Mouse (Mus musculus): ENCODE results near the gene Psd. TPM values are rescaled to one million over a fixed set of nuclear protein-coding genes. Genes with fewer than 3 reads are reported as not detected.

Gene Psd
- polyA plus RNA-seq, 1 experiment = 53.7 TPM

- TF ChIP-seq CTCF (IDR thresholded peaks at IDR 0.05; ENCODE audit: control insufficient read depth, insufficient read depth, insufficient replicate concordance, low read depth, low read length) (no peak), POLR2A (IDR thresholded peaks at IDR 0.05; ENCODE audit: control insufficient read depth, low read depth, low read length) (no peak)
- no peak overlapping the region for H3K27ac ChIP-seq (ENCODE audit: control insufficient read depth, insufficient read depth, low read depth, low read length)
- peaks cover 12% of the 10 kb centered on the region for H3K4me1 ChIP-seq (ENCODE audit: control insufficient read depth, insufficient read depth, low read length)
- no peaks in the 10 kb centered on the region for H3K27me3 ChIP-seq (ENCODE audit: control insufficient read depth, insufficient read depth, low read length)
- H3K36me3 ChIP-seq (ENCODE audit: control insufficient read depth, insufficient read depth, low read length) = no peaks in the 10 kb centered on the region
- H3K4me3 ChIP-seq (ENCODE audit: control insufficient read depth, low read depth, low read length) = peak overlapping the region; percentile 81
These were observed 22.6 kb upstream of the Psd start for GRCm38 (mm10) chr19:46349550-46349949.

GRCm38 (mm10) chr19:46348761-46349458 lies 22.0 kb upstream of the Psd start:
- Histone ChIP-seq H3K4me1 (ENCODE audit: control insufficient read depth, insufficient read depth, low read length) (peaks cover 12% of the 10 kb centered on the region), H3K36me3 (ENCODE audit: control insufficient read depth, insufficient read depth, low read length) (no peaks in the 10 kb centered on the region), H3K27ac (ENCODE audit: control insufficient read depth, insufficient read depth, low read depth, low read length) (peak overlapping the region; percentile 84), H3K27me3 (ENCODE audit: control insufficient read depth, insufficient read depth, low read length) (no peaks in the 10 kb centered on the region), H3K4me3 (ENCODE audit: control insufficient read depth, low read depth, low read length) (peak overlapping the region; percentile 81)
- TF ChIP-seq POLR2A (IDR thresholded peaks at IDR 0.05; ENCODE audit: control insufficient read depth, low read depth, low read length) (peak; percentile 50), CTCF (IDR thresholded peaks at IDR 0.05; ENCODE audit: control insufficient read depth, insufficient read depth, insufficient replicate concordance, low read depth, low read length) (no peak)

- H3K27me3 ChIP-seq (ENCODE audit: control insufficient read depth, insufficient read depth, low read length) = no peaks in the 10 kb centered on the region
- TF ChIP-seq CTCF (IDR thresholded peaks at IDR 0.05; ENCODE audit: control insufficient read depth, insufficient read depth, insufficient replicate concordance, low read depth, low read length) (no peak), POLR2A (IDR thresholded peaks at IDR 0.05; ENCODE audit: control insufficient read depth, low read depth, low read length) (no peak)
- H3K27ac ChIP-seq (ENCODE audit: control insufficient read depth, insufficient read depth, low read depth, low read length) = peak overlapping the region; percentile 84
- peak overlapping the region; percentile 81 for H3K4me3 ChIP-seq (ENCODE audit: control insufficient read depth, low read depth, low read length)
- no peaks in the 10 kb centered on the region for H3K36me3 ChIP-seq (ENCODE audit: control insufficient read depth, insufficient read depth, low read length)
- H3K4me1 ChIP-seq (ENCODE audit: control insufficient read depth, insufficient read depth, low read length) = peaks cover 12% of the 10 kb centered on the region
These were observed 21.1 kb upstream of the Psd start for GRCm38 (mm10) chr19:46347936-46348668.

- H3K36me3 ChIP-seq (ENCODE audit: control insufficient read depth, insufficient read depth, low read length) = no peaks in the 10 kb centered on the region
- H3K27ac ChIP-seq (ENCODE audit: control insufficient read depth, insufficient read depth, low read depth, low read length) = no peak overlapping the region
- TF ChIP-seq POLR2A (IDR thresholded peaks at IDR 0.05; ENCODE audit: control insufficient read depth, low read depth, low read length) (no peak), CTCF (IDR thresholded peaks at IDR 0.05; ENCODE audit: control insufficient read depth, insufficient read depth, insufficient replicate concordance, low read depth, low read length) (no peak)
- no peaks in the 10 kb centered on the region for H3K27me3 ChIP-seq (ENCODE audit: control insufficient read depth, insufficient read depth, low read length)
- H3K4me3 ChIP-seq (ENCODE audit: control insufficient read depth, low read depth, low read length) = no peak overlapping the region
- H3K4me1 ChIP-seq (ENCODE audit: control insufficient read depth, insufficient read depth, low read length) = peaks cover 12% of the 10 kb centered on the region
These were observed 20.2 kb upstream of the Psd start for GRCm38 (mm10) chr19:46347146-46347545.

GRCm38 (mm10) chr19:46344710-46345419 lies 17.9 kb upstream of the Psd start:
- TF ChIP-seq CTCF (IDR thresholded peaks at IDR 0.05; ENCODE audit: control insufficient read depth, insufficient read depth, insufficient replicate concordance, low read depth, low read length) = no peak
- no peak for TF ChIP-seq POLR2A (IDR thresholded peaks at IDR 0.05; ENCODE audit: control insufficient read depth, low read depth, low read length)
- H3K27me3 ChIP-seq (ENCODE audit: control insufficient read depth, insufficient read depth, low read length) = no peaks in the 10 kb centered on the region

GRCm38 (mm10) chr19:46339287-46339971 lies 12.5 kb upstream of the Psd start:
- Histone ChIP-seq H3K36me3 (ENCODE audit: control insufficient read depth, insufficient read depth, low read length) (no peaks in the 10 kb centered on the region), H3K4me3 (ENCODE audit: control insufficient read depth, low read depth, low read length) (peak overlapping the region; percentile 87), H3K27ac (ENCODE audit: control insufficient read depth, insufficient read depth, low read depth, low read length) (peak overlapping the region; percentile 16; the same call in 1 of the 2 replicates), H3K27me3 (ENCODE audit: control insufficient read depth, insufficient read depth, low read length) (no peaks in the 10 kb centered on the region), H3K4me1 (ENCODE audit: control insufficient read depth, insufficient read depth, low read length) (peaks cover 16% of the 10 kb centered on the region)
- TF ChIP-seq POLR2A (IDR thresholded peaks at IDR 0.05; ENCODE audit: control insufficient read depth, low read depth, low read length) (no peak), CTCF (IDR thresholded peaks at IDR 0.05; ENCODE audit: control insufficient read depth, insufficient read depth, insufficient replicate concordance, low read depth, low read length) (no peak)

More at GRCm38 (mm10) chr19:46344710-46345419, 17.9 kb upstream of the Psd start:
- H3K27ac ChIP-seq (ENCODE audit: control insufficient read depth, insufficient read depth, low read depth, low read length) = no peak overlapping the region
- H3K36me3 ChIP-seq (ENCODE audit: control insufficient read depth, insufficient read depth, low read length) = no peaks in the 10 kb centered on the region
- H3K4me3 ChIP-seq (ENCODE audit: control insufficient read depth, low read depth, low read length) = no peak overlapping the region
- peaks cover 12% of the 10 kb centered on the region for H3K4me1 ChIP-seq (ENCODE audit: control insufficient read depth, insufficient read depth, low read length)
